Mouse (Mus musculus): ENCODE data around the gene Lcp1.
"Not testable (repeated sequence)": the region's sequence is repeated elsewhere in the genome, so short reads cannot be mapped to it uniquely, and the experiment has no call there.

- TF ChIP-seq CTCF (IDR thresholded peaks at IDR 0.05; ENCODE audit: low read depth, low read length); POLR2A (IDR thresholded peaks at IDR 0.05; ENCODE audit: borderline replicate concordance, low read depth, low read length): not testable (repeated sequence)
These were observed 16.8 kb downstream of the Lcp1 start for GRCm38 (mm10) chr14:75147706-75148105.

All from bone marrow macrophage, adult 2 months (primary cell).